Mouse (Mus musculus): ENCODE results near the gene Acin1. TPM values are rescaled to one million over a fixed set of nuclear protein-coding genes. Genes with fewer than 3 reads are reported as not detected.

Gene Acin1
- polyA plus RNA-seq, 1 experiment from 2014 or later, result 109 TPM

- no peak for DNase-seq (ENCODE audit: low spot score)
- no peak for ATAC-seq (replicated peaks; ENCODE audit: low FRiP score)
- no peak overlapping the region for H3K27ac ChIP-seq (ENCODE audit: low read depth, low read length)
- no peaks in the 10 kb centered on the region for H3K27me3 ChIP-seq (replicated peaks; ENCODE audit: control insufficient read depth, insufficient read depth, low read length)
- no peak overlapping the region for H3K9ac ChIP-seq (ENCODE audit: low read depth, low read length)
- peaks cover 19% of the 10 kb centered on the region for H3K36me3 ChIP-seq (ENCODE audit: control insufficient read depth, insufficient read depth, low read length)
- H3K4me2 ChIP-seq, result no peak overlapping the region
- WGBS, result 77% methylated on average over 4 of the region's 4 CpGs
- no peaks in the 10 kb centered on the region for H3K4me1 ChIP-seq (replicated peaks; ENCODE audit: control insufficient read depth, insufficient read depth, low read length)
- no peaks in the 10 kb centered on the region for H3K9me3 ChIP-seq (ENCODE audit: control insufficient read depth, low read length)
- H3K4me3 ChIP-seq (ENCODE audit: low read depth, low read length), result no peak overlapping the region
These were observed 52.5 kb downstream of the Acin1 start for GRCm38 (mm10) chr14:54634182-54634581.

GRCm38 (mm10) chr14:54632252-54632651 lies 54.5 kb downstream of the Acin1 start:
- no peaks in the 10 kb centered on the region for H3K4me1 ChIP-seq (replicated peaks; ENCODE audit: control insufficient read depth, insufficient read depth, low read length)
- H3K36me3 ChIP-seq (ENCODE audit: control insufficient read depth, insufficient read depth, low read length), result peaks cover 19% of the 10 kb centered on the region
- no peak overlapping the region for H3K27ac ChIP-seq (ENCODE audit: low read depth, low read length)
- H3K4me3 ChIP-seq (ENCODE audit: low read depth, low read length), result no peak overlapping the region
- no peak overlapping the region for H3K4me2 ChIP-seq
- H3K27me3 ChIP-seq (replicated peaks; ENCODE audit: control insufficient read depth, insufficient read depth, low read length), result no peaks in the 10 kb centered on the region
- DNase-seq (ENCODE audit: low spot score) (no peak), ATAC-seq (replicated peaks; ENCODE audit: low FRiP score) (no peak)
- no peaks in the 10 kb centered on the region for H3K9me3 ChIP-seq (ENCODE audit: control insufficient read depth, low read length)
- WGBS, result 87% methylated on average over 37 of the region's 37 CpGs
- no peak overlapping the region for H3K9ac ChIP-seq (ENCODE audit: low read depth, low read length)

GRCm38 (mm10) chr14:54631240-54631599 lies 55.5 kb downstream of the Acin1 start:
- no peak for DNase-seq (ENCODE audit: low spot score)
- H3K4me1 ChIP-seq (replicated peaks; ENCODE audit: control insufficient read depth, insufficient read depth, low read length), result no peaks in the 10 kb centered on the region
- H3K36me3 ChIP-seq (ENCODE audit: control insufficient read depth, insufficient read depth, low read length), result peaks cover 19% of the 10 kb centered on the region
- 82% methylated on average over 4 of the region's 4 CpGs for WGBS
- H3K4me2 ChIP-seq, result no peak overlapping the region
- H3K4me3 ChIP-seq (ENCODE audit: low read depth, low read length), result no peak overlapping the region
- no peak overlapping the region for H3K9ac ChIP-seq (ENCODE audit: low read depth, low read length)
- H3K27me3 ChIP-seq (replicated peaks; ENCODE audit: control insufficient read depth, insufficient read depth, low read length), result no peaks in the 10 kb centered on the region
- H3K9me3 ChIP-seq (ENCODE audit: control insufficient read depth, low read length), result no peaks in the 10 kb centered on the region
- H3K27ac ChIP-seq (ENCODE audit: low read depth, low read length), result no peak overlapping the region
- ATAC-seq (replicated peaks; ENCODE audit: low FRiP score), result no peak

GRCm38 (mm10) chr14:54630583-54631239 lies 56.0 kb downstream of the Acin1 start:
- Histone ChIP-seq H3K4me1 (replicated peaks; ENCODE audit: control insufficient read depth, insufficient read depth, low read length) (no peaks in the 10 kb centered on the region), H3K27ac (ENCODE audit: low read depth, low read length) (no peak overlapping the region), H3K9ac (ENCODE audit: low read depth, low read length) (no peak overlapping the region), H3K4me2 (no peak overlapping the region), H3K4me3 (ENCODE audit: low read depth, low read length) (no peak overlapping the region), H3K27me3 (replicated peaks; ENCODE audit: control insufficient read depth, insufficient read depth, low read length) (peaks cover under 1% of the 10 kb centered on the region; the same call in 1 of the 2 replicates), H3K9me3 (ENCODE audit: control insufficient read depth, low read length) (no peaks in the 10 kb centered on the region), H3K36me3 (ENCODE audit: control insufficient read depth, insufficient read depth, low read length) (peaks cover 19% of the 10 kb centered on the region)
- WGBS, result 68% methylated on average over 11 of the region's 11 CpGs
- ATAC-seq (replicated peaks; ENCODE audit: low FRiP score) (no peak), DNase-seq (ENCODE audit: low spot score) (no peak)

GRCm38 (mm10) chr14:54629797-54630196 lies 56.9 kb downstream of the Acin1 start:
- Histone ChIP-seq H3K9ac (ENCODE audit: low read depth, low read length) (no peak overlapping the region), H3K9me3 (ENCODE audit: control insufficient read depth, low read length) (no peaks in the 10 kb centered on the region), H3K27me3 (replicated peaks; ENCODE audit: control insufficient read depth, insufficient read depth, low read length) (peaks cover 3% of the 10 kb centered on the region; the same call in 1 of the 2 replicates), H3K36me3 (ENCODE audit: control insufficient read depth, insufficient read depth, low read length) (peaks cover 19% of the 10 kb centered on the region), H3K4me2 (no peak overlapping the region), H3K27ac (ENCODE audit: low read depth, low read length) (no peak overlapping the region), H3K4me3 (ENCODE audit: low read depth, low read length) (no peak overlapping the region), H3K4me1 (replicated peaks; ENCODE audit: control insufficient read depth, insufficient read depth, low read length) (no peaks in the 10 kb centered on the region)
- DNase-seq (ENCODE audit: low spot score) (no peak), ATAC-seq (replicated peaks; ENCODE audit: low FRiP score) (no peak)
- WGBS, result 84% methylated on average over 2 of the region's 2 CpGs

GRCm38 (mm10) chr14:54628103-54628502 lies 58.6 kb downstream of the Acin1 start:
- no peak overlapping the region for H3K4me2 ChIP-seq
- no peak overlapping the region for H3K27ac ChIP-seq (ENCODE audit: low read depth, low read length)
- H3K9me3 ChIP-seq (ENCODE audit: control insufficient read depth, low read length), result no peaks in the 10 kb centered on the region
- ATAC-seq (replicated peaks; ENCODE audit: low FRiP score), result no peak
- no peak overlapping the region for H3K9ac ChIP-seq (ENCODE audit: low read depth, low read length)
- peaks cover 14% of the 10 kb centered on the region for H3K36me3 ChIP-seq (ENCODE audit: control insufficient read depth, insufficient read depth, low read length)
- H3K27me3 ChIP-seq (replicated peaks; ENCODE audit: control insufficient read depth, insufficient read depth, low read length), result peaks cover 3% of the 10 kb centered on the region; the same call in 1 of the 2 replicates
- WGBS, result 65% methylated on average over 5 of the region's 5 CpGs
- H3K4me1 ChIP-seq (replicated peaks; ENCODE audit: control insufficient read depth, insufficient read depth, low read length), result no peaks in the 10 kb centered on the region
- H3K4me3 ChIP-seq (ENCODE audit: low read depth, low read length), result no peak overlapping the region
- no peak for DNase-seq (ENCODE audit: low spot score)

GRCm38 (mm10) chr14:54624976-54625375 lies 61.8 kb downstream of the Acin1 start:
- no peak overlapping the region for H3K9ac ChIP-seq (ENCODE audit: low read depth, low read length)
- H3K4me2 ChIP-seq, result no peak overlapping the region
- DNase-seq (ENCODE audit: low spot score) (no peak), ATAC-seq (replicated peaks; ENCODE audit: low FRiP score) (no peak)
- H3K4me1 ChIP-seq (replicated peaks; ENCODE audit: control insufficient read depth, insufficient read depth, low read length), result no peaks in the 10 kb centered on the region
- H3K36me3 ChIP-seq (ENCODE audit: control insufficient read depth, insufficient read depth, low read length), result no peaks in the 10 kb centered on the region
- H3K4me3 ChIP-seq (ENCODE audit: low read depth, low read length), result no peak overlapping the region
- 76% methylated on average over 10 of the region's 10 CpGs for WGBS
- H3K9me3 ChIP-seq (ENCODE audit: control insufficient read depth, low read length), result no peaks in the 10 kb centered on the region
- H3K27ac ChIP-seq (ENCODE audit: low read depth, low read length), result no peak overlapping the region
- peaks cover 3% of the 10 kb centered on the region; the same call in 1 of the 2 replicates for H3K27me3 ChIP-seq (replicated peaks; ENCODE audit: control insufficient read depth, insufficient read depth, low read length)

GRCm38 (mm10) chr14:54623334-54623733 lies 63.4 kb downstream of the Acin1 start:
- WGBS, result 62% methylated on average over 6 of the region's 6 CpGs
- Histone ChIP-seq H3K4me2 (no peak overlapping the region), H3K4me1 (replicated peaks; ENCODE audit: control insufficient read depth, insufficient read depth, low read length) (no peaks in the 10 kb centered on the region), H3K9ac (ENCODE audit: low read depth, low read length) (no peak overlapping the region), H3K27ac (ENCODE audit: low read depth, low read length) (no peak overlapping the region), H3K4me3 (ENCODE audit: low read depth, low read length) (no peak overlapping the region), H3K36me3 (ENCODE audit: control insufficient read depth, insufficient read depth, low read length) (no peaks in the 10 kb centered on the region), H3K27me3 (replicated peaks; ENCODE audit: control insufficient read depth, insufficient read depth, low read length) (peaks cover 3% of the 10 kb centered on the region; the same call in 1 of the 2 replicates), H3K9me3 (ENCODE audit: control insufficient read depth, low read length) (no peaks in the 10 kb centered on the region)
- DNase-seq (ENCODE audit: low spot score), result no peak
- no peak for ATAC-seq (replicated peaks; ENCODE audit: low FRiP score)

GRCm38 (mm10) chr14:54621133-54621532 lies 65.6 kb downstream of the Acin1 start, which contains the start of gene Psmb11:
Gene Psmb11 (plus strand): TSS chr14:54621433.
- H3K4me1 ChIP-seq (replicated peaks; ENCODE audit: control insufficient read depth, insufficient read depth, low read length), result peaks cover 5% of the 10 kb centered on the region
- H3K4me2 ChIP-seq, result no peak within 1 kb of the TSS
- H3K27me3 ChIP-seq (replicated peaks; ENCODE audit: control insufficient read depth, insufficient read depth, low read length), result peaks cover 3% of the 10 kb centered on the region; the same call in 1 of the 2 replicates
- ATAC-seq (replicated peaks; ENCODE audit: low FRiP score) (no peak), DNase-seq (ENCODE audit: low spot score) (no peak)
- no peak within 1 kb of the TSS for H3K4me3 ChIP-seq (ENCODE audit: low read depth, low read length)
- no peaks in the 10 kb centered on the region for H3K9me3 ChIP-seq (ENCODE audit: control insufficient read depth, low read length)
- H3K27ac ChIP-seq (ENCODE audit: low read depth, low read length), result no peak within 1 kb of the TSS
- WGBS, result 85% methylated on average over 1 of the region's 1 CpGs
- peaks cover 4% of the 10 kb centered on the region; the same call in 1 of the 2 replicates for H3K36me3 ChIP-seq (ENCODE audit: control insufficient read depth, insufficient read depth, low read length)
- no peak within 1 kb of the TSS for H3K9ac ChIP-seq (ENCODE audit: low read depth, low read length)

Measured in liver, embryonic 11.5 days (tissue).